Mouse (Mus musculus) neural tube, embryonic 13.5 days (tissue): Measurements from ENCODE around the gene Crygn. TPM values are rescaled to one million over a fixed set of nuclear protein-coding genes. Genes with fewer than 3 reads are reported as not detected.

ENCODE experiments used
- polyA plus RNA-seq: library from polyadenylated mRNA; unstranded; fragments of >200 nt; fragmentation: Nextera tagmentation; extraction: Ambion mirVana; gene quantifications from 2 replicates; pipeline ENCODE4 v1.2.1, GENCODE M21; 2015

The Crygn gene
- polyA plus RNA-seq, 1 experiment from 2014 or later, result 1.5 TPM

Other genes with a start within 250 kb of the Crygn start
- 11.2 and 16.1 TPM in 2 replicates for gene Gbx1, start 230.8 kb downstream of the Crygn start, polyA plus RNA-seq
- 0.15 and 0.25 TPM in 2 replicates for gene Asb10, start 217.0 kb downstream of the Crygn start, polyA plus RNA-seq
- gene 4931409K22Rik, start 201.2 kb downstream of the Crygn start, polyA plus RNA-seq, result 0.08 and 0.17 TPM in 2 replicates
- gene Abcf2, start 180.5 kb downstream of the Crygn start, polyA plus RNA-seq, result 91.2 and 99.1 TPM in 2 replicates
- gene Chpf2, start 171.3 kb downstream of the Crygn start, polyA plus RNA-seq, result 19.1 and 19.9 TPM in 2 replicates
- gene Smarcd3, start 133.6 kb downstream of the Crygn start, polyA plus RNA-seq, result 91.1 and 99.2 TPM in 2 replicates
- gene Nub1, start 72.5 kb downstream of the Crygn start, polyA plus RNA-seq, result 49.9 TPM in 2 replicates
- gene Wdr86, start 27.3 kb downstream of the Crygn start, polyA plus RNA-seq, result 5.8 and 7.6 TPM in 2 replicates
- 244 and 270 TPM in 2 replicates for gene Rheb, start 84.6 kb upstream of the Crygn start, polyA plus RNA-seq